Mouse (Mus musculus) stomach, embryonic 14.5 days (tissue): ENCODE measurements at regions not wholly inside any gene's neighbourhood (a gene's known extent, or its start where the extent isn't known, plus 50 kb on each side); places are given as distances from the start of the nearest gene placed in this dataset.

ENCODE experiments used
- ATAC-seq: fragments of 200-750 bp; cut with Nextera tagmentation; 2 replicates; pipeline ENCODE4 v1.8.0; 2017; ENCODE audit warnings: low read depth, moderate TSS enrichment; ENCODE audit not compliant: insufficient number of reproducible peaks, insufficient read depth, low FRiP score
- H3K27ac ChIP-seq: fragments of 300-500 bp; sonication (generic); 2 replicates; pipeline ENCODE4 v1.5.1; 2014; ENCODE audit warnings: mild to moderate bottlenecking, low read length, moderate library complexity, mixed read lengths
- H3K27me3 ChIP-seq: fragments of 300-500 bp; sonication (generic); 2 replicates; pipeline ENCODE4 v1.6.1; 2014; ENCODE audit warnings: low read length, control low read depth, mixed read lengths; ENCODE audit not compliant: control insufficient read depth, insufficient read depth
- H3K36me3 ChIP-seq: fragments of 300-500 bp; sonication (generic); 2 replicates; pipeline ENCODE4 v1.6.1; 2014; ENCODE audit warnings: mild to moderate bottlenecking, control low read depth, low read length, moderate library complexity, mixed read lengths; ENCODE audit not compliant: control insufficient read depth, insufficient read depth
- H3K4me1 ChIP-seq: fragments of 300-500 bp; sonication (generic); 2 replicates; pipeline ENCODE4 v1.6.1; 2014; ENCODE audit warnings: low read length, control low read depth, mixed read lengths; ENCODE audit not compliant: control insufficient read depth, insufficient read depth
- H3K4me2 ChIP-seq: fragments of 300-500 bp; sonication (generic); replicated peaks from 2 replicates; pipeline ENCODE4 v1.6.1; 2014; ENCODE audit warnings: low read depth, low read length, control low read depth
- H3K4me3 ChIP-seq: fragments of 300-500 bp; sonication (generic); 2 replicates; pipeline ENCODE4 v1.5.1; 2014; ENCODE audit warnings: low read depth, low read length, control low read depth
- H3K9ac ChIP-seq: fragments of 300-500 bp; sonication (generic); replicated peaks from 2 replicates; pipeline ENCODE4 v1.6.1; 2014; ENCODE audit warnings: low read depth, mild to moderate bottlenecking, control low read depth, low read length, moderate library complexity, mixed read lengths
- H3K9me3 ChIP-seq: fragments of 300-500 bp; sonication (generic); 2 replicates; pipeline ENCODE4 v1.6.1; 2016; ENCODE audit warnings: low read depth, low read length, control low read depth; ENCODE audit not compliant: control insufficient read depth
- WGBS: fragments of 180-500 bp; shearing (Covaris S2); extraction: QIAGEN DNeasy Blood & Tissue Kit; methylation state at CpG from one replicate; pipeline ENCODE4 v1.1.7; 2014; 5-methylcytosine and 5-hydroxymethylcytosine counted together

DNA sequence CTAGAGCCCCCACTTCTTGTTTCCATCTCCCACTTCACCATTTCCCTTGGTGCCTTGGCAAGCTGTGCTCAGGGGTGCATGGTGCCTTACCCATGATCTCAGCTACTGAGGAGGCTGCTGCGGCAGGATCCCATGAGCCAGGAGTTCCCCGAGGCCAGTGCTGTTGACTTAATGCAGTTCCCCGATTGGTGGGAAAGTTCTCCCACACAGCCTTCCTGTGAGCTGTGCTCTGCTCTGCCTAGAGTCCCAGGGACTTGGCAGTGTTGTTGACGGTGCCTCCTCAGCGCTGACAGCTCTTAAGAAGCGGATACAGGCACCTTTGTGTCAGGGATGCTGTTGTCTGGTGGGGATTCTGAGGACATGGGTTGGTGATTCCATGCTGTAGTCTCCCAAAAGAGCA lies 190.9 kb upstream of the Sdk2 start:
- Histone ChIP-seq H3K27ac (no peak overlapping the region), H3K4me2 (no peak overlapping the region), H3K4me3 (no peak overlapping the region), H3K36me3 (no peaks in the 10 kb centered on the region), H3K9me3 (no peaks in the 10 kb centered on the region), H3K27me3 (no peaks in the 10 kb centered on the region), H3K4me1 (no peaks in the 10 kb centered on the region), H3K9ac (no peak overlapping the region)
- no peak for ATAC-seq
- 44% methylated on average over 6 of the region's 6 CpGs for WGBS

DNA sequence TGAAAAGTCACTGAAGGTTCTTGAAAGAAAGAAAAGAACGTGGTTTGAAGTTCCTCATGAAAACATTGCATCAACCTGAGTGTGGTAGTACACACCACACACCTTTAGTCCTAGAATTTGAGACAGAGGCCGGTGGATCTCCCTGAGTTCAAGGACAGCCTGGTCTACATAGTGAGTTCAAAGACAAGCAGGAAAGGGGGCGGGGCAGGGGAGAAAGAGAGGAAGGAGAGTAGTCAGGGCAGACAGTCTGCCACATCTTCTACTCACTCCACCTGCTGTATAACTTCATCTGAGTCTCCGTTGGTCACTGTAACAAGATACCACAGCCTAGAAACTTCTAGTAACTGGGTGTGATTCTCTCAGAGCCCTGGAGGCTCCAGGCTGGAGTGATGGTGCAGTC lies 190.2 kb upstream of the Sdk2 start:
- no peaks in the 10 kb centered on the region for H3K4me1 ChIP-seq
- H3K27me3 ChIP-seq, result no peaks in the 10 kb centered on the region
- H3K4me3 ChIP-seq, result no peak overlapping the region
- no peak overlapping the region for H3K9ac ChIP-seq
- H3K27ac ChIP-seq, result no peak overlapping the region
- no peaks in the 10 kb centered on the region for H3K9me3 ChIP-seq
- 73% methylated on average over 4 of the region's 4 CpGs for WGBS
- H3K36me3 ChIP-seq, result no peaks in the 10 kb centered on the region
- no peak for ATAC-seq
- H3K4me2 ChIP-seq, result no peak overlapping the region

DNA sequence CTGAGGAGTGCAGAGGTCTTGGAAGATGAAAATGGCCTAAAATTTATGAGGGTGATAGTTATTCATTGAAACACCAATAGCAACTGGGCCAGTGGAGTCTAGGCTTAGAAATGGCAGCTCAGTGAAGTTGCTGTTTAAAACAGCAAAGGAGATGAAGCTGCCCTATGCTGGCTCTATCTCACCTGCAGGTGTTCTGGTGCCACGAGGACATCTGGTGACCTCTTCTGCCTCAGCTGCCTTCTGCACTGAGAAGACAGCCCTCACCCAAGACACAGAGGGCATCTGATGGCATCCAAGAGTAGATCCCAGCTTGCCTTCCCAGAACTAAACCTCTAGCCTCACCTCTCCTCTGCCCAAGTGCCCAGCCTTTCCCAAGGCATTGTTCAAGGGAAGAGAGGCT lies 187.5 kb upstream of the Sdk2 start:
- ATAC-seq, result no peak
- Histone ChIP-seq H3K4me3 (no peak overlapping the region), H3K9me3 (no peaks in the 10 kb centered on the region), H3K27me3 (no peaks in the 10 kb centered on the region), H3K4me1 (no peaks in the 10 kb centered on the region), H3K36me3 (no peaks in the 10 kb centered on the region), H3K4me2 (no peak overlapping the region), H3K27ac (no peak overlapping the region), H3K9ac (no peak overlapping the region)
- WGBS, result 94% methylated on average over 1 of the region's 1 CpGs

DNA sequence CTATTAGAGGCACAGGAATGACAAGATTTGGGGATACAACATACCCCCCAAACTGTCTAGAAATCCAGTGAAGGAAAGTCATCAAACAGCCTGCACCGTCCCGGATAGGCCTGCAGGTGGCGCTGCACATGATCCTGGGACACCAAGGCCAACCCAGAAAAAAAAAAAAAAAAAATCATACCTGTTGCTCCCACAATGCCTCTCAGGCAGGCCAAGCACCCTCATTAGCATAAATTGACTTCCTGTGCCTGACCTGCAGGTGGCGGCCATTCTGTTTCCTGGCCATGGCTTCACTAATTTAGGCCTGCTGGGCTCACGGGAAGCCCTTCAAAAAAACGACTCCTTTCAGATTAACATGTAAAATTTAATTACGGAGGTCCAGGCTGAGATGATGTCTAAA lies 184.8 kb upstream of the Sdk2 start:
- no peaks in the 10 kb centered on the region for H3K27me3 ChIP-seq
- peaks cover 3% of the 10 kb centered on the region; the same call in 1 of the 2 replicates for H3K4me1 ChIP-seq
- 88% methylated on average over 7 of the region's 7 CpGs for WGBS
- no peaks in the 10 kb centered on the region for H3K9me3 ChIP-seq
- no peak overlapping the region for H3K4me3 ChIP-seq
- H3K27ac ChIP-seq, result no peak overlapping the region
- no peak overlapping the region for H3K9ac ChIP-seq
- H3K36me3 ChIP-seq, result no peaks in the 10 kb centered on the region
- no peak overlapping the region for H3K4me2 ChIP-seq
- no peak for ATAC-seq

DNA sequence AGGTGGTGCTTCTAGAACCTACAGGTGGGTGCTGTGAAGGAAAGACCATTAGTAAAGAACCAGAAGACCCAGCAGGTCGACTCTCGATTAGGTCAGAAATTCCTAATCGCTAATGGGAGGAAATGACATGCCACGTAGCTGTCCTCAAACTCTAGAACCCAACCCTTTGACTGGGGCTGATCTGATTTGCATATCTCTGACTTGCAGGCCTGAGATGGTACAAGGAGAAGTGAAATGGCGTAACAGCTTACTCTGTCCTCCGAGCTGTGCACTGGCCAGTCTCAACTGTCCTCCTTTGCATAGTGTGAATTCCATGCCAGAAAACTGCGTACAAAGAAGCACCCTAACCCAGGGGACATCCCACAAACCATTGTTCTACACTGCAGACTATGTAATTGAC lies 182.4 kb upstream of the Sdk2 start:
- H3K27me3 ChIP-seq, result no peaks in the 10 kb centered on the region
- no peak overlapping the region for H3K9ac ChIP-seq
- no peaks in the 10 kb centered on the region for H3K9me3 ChIP-seq
- H3K4me3 ChIP-seq, result no peak overlapping the region
- WGBS, result 78% methylated on average over 7 of the region's 7 CpGs
- no peak overlapping the region for H3K27ac ChIP-seq
- H3K4me2 ChIP-seq, result no peak overlapping the region
- ATAC-seq, result no peak
- H3K36me3 ChIP-seq, result no peaks in the 10 kb centered on the region
- peaks cover 3% of the 10 kb centered on the region; the same call in 1 of the 2 replicates for H3K4me1 ChIP-seq

DNA sequence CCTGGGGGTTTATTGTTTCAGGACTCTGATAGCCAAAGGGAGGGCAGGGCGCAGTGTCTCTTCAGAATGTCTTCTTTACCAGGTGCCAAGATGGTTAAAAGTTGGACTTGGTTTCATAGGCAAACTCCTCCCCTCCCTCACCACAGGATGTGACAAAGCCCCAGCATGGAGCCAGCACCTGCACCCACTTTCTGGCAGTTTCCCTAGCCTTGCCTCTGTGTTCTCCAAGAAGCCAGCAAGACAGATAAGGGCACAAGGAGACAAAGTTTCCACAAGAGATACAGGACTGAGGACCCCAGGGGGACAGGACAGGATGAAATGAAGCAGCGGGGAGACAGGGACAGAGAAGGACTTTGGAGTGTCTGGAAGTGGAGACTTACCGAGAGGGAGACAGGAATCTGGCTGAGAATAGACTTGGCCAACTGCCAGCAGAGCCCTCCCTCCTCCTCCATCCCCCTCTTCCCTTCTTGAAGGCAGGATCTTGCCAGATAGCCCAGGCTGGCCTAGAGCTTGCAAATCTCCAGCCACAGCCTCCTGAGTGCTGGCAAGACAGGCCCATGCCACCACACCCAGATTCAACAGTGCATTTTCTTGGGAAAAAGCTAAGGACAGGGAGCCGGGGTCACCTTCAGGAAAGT lies 181.5 kb upstream of the Sdk2 start:
- H3K4me3 ChIP-seq, result no peak overlapping the region
- no peak overlapping the region for H3K27ac ChIP-seq
- H3K36me3 ChIP-seq, result no peaks in the 10 kb centered on the region
- H3K4me2 ChIP-seq, result no peak overlapping the region
- H3K9ac ChIP-seq, result no peak overlapping the region
- WGBS, result 67% methylated on average over 4 of the region's 4 CpGs
- H3K4me1 ChIP-seq, result peaks cover 3% of the 10 kb centered on the region; the same call in 1 of the 2 replicates
- 0 out of 2 replicates have a peak, but pooled peaks cover 2% of the 10 kb centered on the region for H3K27me3 ChIP-seq
- H3K9me3 ChIP-seq, result no peaks in the 10 kb centered on the region
- ATAC-seq, result no peak

DNA sequence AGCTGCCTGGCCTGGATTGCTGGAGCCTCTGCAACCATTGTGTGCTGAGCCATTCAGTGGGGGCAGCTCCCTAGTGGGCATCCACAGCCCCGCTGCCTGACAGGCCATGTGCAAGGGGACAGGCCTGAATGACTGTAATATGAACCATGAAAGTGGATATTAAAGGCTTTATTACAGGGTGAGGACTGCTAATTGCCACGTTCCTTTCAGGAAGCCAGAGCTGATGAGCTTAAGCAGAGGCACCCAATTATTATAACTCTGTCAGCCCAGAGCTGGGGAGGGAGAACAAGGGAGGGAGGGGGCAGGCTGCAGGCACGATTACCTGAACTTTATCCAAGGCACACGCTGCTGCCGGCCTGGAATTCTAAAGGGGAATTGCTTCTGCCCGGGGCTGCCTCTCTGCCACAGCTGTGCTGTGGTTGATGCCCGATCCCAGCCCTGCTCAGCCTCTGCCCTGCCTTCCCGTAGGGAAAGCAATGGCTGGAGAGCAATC lies 172.5 kb upstream of the Sdk2 start:
- H3K4me2 ChIP-seq, result no peak overlapping the region
- no peaks in the 10 kb centered on the region for H3K36me3 ChIP-seq
- no peaks in the 10 kb centered on the region for H3K9me3 ChIP-seq
- no peak overlapping the region for H3K9ac ChIP-seq
- H3K4me3 ChIP-seq, result no peak overlapping the region
- no peak for ATAC-seq
- H3K27ac ChIP-seq, result no peak overlapping the region
- no peaks in the 10 kb centered on the region for H3K4me1 ChIP-seq
- 0 out of 2 replicates have a peak, but pooled peaks cover 2% of the 10 kb centered on the region for H3K27me3 ChIP-seq
- WGBS, result 53% methylated on average over 8 of the region's 8 CpGs

DNA sequence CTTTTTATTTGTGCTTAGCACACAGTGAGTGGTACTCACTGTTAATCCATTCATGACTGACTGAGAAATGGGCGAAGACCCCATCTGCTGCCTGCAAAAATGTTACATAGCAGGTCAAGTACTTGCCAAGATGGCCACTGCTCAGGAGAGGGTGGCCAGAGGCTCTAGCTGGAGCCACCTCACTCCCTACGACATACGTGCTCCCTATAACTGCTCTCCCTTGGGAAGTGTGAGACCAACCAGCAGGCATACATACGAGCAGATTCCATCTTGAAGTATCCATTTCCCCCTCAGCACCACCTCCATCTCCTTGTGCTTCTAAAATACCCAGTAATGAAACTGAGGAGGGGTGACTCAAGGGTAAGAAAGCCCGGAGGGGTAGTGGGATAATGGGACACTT lies 172.0 kb upstream of the Sdk2 start:
- no peaks in the 10 kb centered on the region for H3K9me3 ChIP-seq
- H3K36me3 ChIP-seq, result no peaks in the 10 kb centered on the region
- no peaks in the 10 kb centered on the region for H3K4me1 ChIP-seq
- H3K9ac ChIP-seq, result no peak overlapping the region
- no peak for ATAC-seq
- H3K4me3 ChIP-seq, result no peak overlapping the region
- H3K27me3 ChIP-seq, result 0 out of 2 replicates have a peak, but pooled peaks cover under 1% of the 10 kb centered on the region
- no peak overlapping the region for H3K4me2 ChIP-seq
- WGBS, result 75% methylated on average over 5 of the region's 5 CpGs
- H3K27ac ChIP-seq, result no peak overlapping the region

DNA sequence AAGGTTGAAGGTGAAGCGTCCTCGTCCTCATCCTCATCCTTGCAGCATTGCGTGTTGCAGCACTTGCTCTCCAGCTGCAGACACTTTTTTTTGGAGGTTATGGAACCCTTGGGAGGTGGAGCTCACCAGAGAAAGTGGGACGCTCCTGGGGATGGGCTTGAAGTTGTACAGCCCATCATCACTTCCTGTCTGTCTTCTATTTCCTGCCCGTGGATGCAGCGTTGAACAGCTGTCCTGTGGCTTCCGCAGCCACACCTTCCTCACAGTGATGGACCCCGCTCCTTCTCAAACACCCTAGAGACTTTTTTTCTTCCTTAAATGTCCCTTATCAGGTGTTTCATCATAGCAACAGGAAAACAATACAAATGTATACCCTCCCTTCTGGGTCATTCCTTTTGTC lies 171.5 kb upstream of the Sdk2 start:
- Histone ChIP-seq H3K4me3 (no peak overlapping the region), H3K9ac (no peak overlapping the region), H3K4me2 (no peak overlapping the region), H3K4me1 (no peaks in the 10 kb centered on the region), H3K9me3 (no peaks in the 10 kb centered on the region), H3K27ac (no peak overlapping the region), H3K27me3 (no peaks in the 10 kb centered on the region), H3K36me3 (no peaks in the 10 kb centered on the region)
- 73% methylated on average over 8 of the region's 8 CpGs for WGBS
- ATAC-seq, result no peak
